Mouse (Mus musculus): ENCODE results near the gene Ppp1r13b.

GRCm38 (mm10) chr12:111896908-111897661 lies 10.8 kb downstream of the Ppp1r13b start:
- TF ChIP-seq USF1 (IDR thresholded peaks at IDR 0.05; ENCODE audit: low read depth) (no peak), CTCF (IDR thresholded peaks at IDR 0.05; ENCODE audit: control insufficient read depth, insufficient read depth, insufficient read length) (no peak), MYOD1 (IDR thresholded peaks at IDR 0.05; ENCODE audit: control insufficient read depth, insufficient read length, low read depth) (no peak), MYOG (IDR thresholded peaks at IDR 0.05; ENCODE audit: control insufficient read depth, extremely low read depth, insufficient read length) (no peak), CEBPB (IDR thresholded peaks at IDR 0.05; ENCODE audit: low read depth) (no peak)
